Mouse (Mus musculus): ENCODE measurements around the gene Pin4.
A peak's percentile ranks its signal among the peaks of the same experiment; 100 is the strongest.
"Not testable (repeated sequence)": the region's sequence is repeated elsewhere in the genome, so short reads cannot be mapped to it uniquely, and the experiment has no call there.

The Pin4 gene

GRCm38 (mm10) chrX:102119042-102119864 lies at the start of gene Pin4:
Pin4 (plus strand) TSS chrX:102119447.
- DNase-seq (ENCODE audit: low spot score): peak; percentile 81

- DNase-seq (ENCODE audit: low spot score): no peak
Measured at GRCm38 (mm10) chrX:102070591-102071471, 48.4 kb upstream of the Pin4 start, which contains the start of gene Rtl5. Rtl5 (minus strand) TSS chrX:102071304.

GRCm38 (mm10) chrX:102071517-102071916 lies 47.7 kb upstream of the Pin4 start:
- DNase-seq (ENCODE audit: low spot score): no peak

- DNase-seq (ENCODE audit: low spot score): no peak
Measured at GRCm38 (mm10) chrX:102073605-102074325, 45.5 kb upstream of the Pin4 start.

- no peak for DNase-seq (ENCODE audit: low spot score)
Measured at GRCm38 (mm10) chrX:102074435-102074834, 44.8 kb upstream of the Pin4 start.

GRCm38 (mm10) chrX:102075158-102075557 lies 44.1 kb upstream of the Pin4 start:
- DNase-seq (ENCODE audit: low spot score): no peak

GRCm38 (mm10) chrX:102076886-102077765 lies 42.1 kb upstream of the Pin4 start:
- no peak for DNase-seq (ENCODE audit: low spot score)

- DNase-seq (ENCODE audit: low spot score): no peak
Measured at GRCm38 (mm10) chrX:102081076-102081475, 38.2 kb upstream of the Pin4 start.

GRCm38 (mm10) chrX:102081573-102082279 lies 37.5 kb upstream of the Pin4 start:
- no peak for DNase-seq (ENCODE audit: low spot score)

GRCm38 (mm10) chrX:102082340-102082739 lies 36.9 kb upstream of the Pin4 start:
- no peak for DNase-seq (ENCODE audit: low spot score)

- DNase-seq (ENCODE audit: low spot score): no peak
Measured at GRCm38 (mm10) chrX:102085798-102086443, 33.3 kb upstream of the Pin4 start.

- no peak for DNase-seq (ENCODE audit: low spot score)
Measured at GRCm38 (mm10) chrX:102090605-102091004, 28.6 kb upstream of the Pin4 start.

- no peak for DNase-seq (ENCODE audit: low spot score)
Measured at GRCm38 (mm10) chrX:102094381-102094904, 24.8 kb upstream of the Pin4 start.

- DNase-seq (ENCODE audit: low spot score): no peak
Measured at GRCm38 (mm10) chrX:102101886-102102285, 17.4 kb upstream of the Pin4 start.

- DNase-seq (ENCODE audit: low spot score): not testable (repeated sequence)
Measured at GRCm38 (mm10) chrX:102103830-102104229, 15.4 kb upstream of the Pin4 start.

GRCm38 (mm10) chrX:102109349-102109748 lies 9.9 kb upstream of the Pin4 start:
- not testable (repeated sequence) for DNase-seq (ENCODE audit: low spot score)

GRCm38 (mm10) chrX:102115676-102116075 lies 3.6 kb upstream of the Pin4 start:
- no peak for DNase-seq (ENCODE audit: low spot score)

GRCm38 (mm10) chrX:102121321-102121720 lies 2.1 kb downstream of the Pin4 start:
- DNase-seq (ENCODE audit: low spot score): no peak

- DNase-seq (ENCODE audit: low spot score): no peak
Measured at GRCm38 (mm10) chrX:102141157-102141556, 21.9 kb downstream of the Pin4 start.

Measured in spleen, adult 12 weeks (tissue).